Mouse (Mus musculus) cerebellum, postnatal 4 days (tissue): ENCODE measurements around the gene Gm3486.
"Not testable (repeated sequence)": the region's sequence is repeated elsewhere in the genome, so short reads cannot be mapped to it uniquely, and the experiment has no call there.

Source experiments
- DNase-seq, 2 experiments: peaks; one replicate each; pipeline ENCODE4 v3.0.0; 2022; ENCODE audit warnings: low spot score in 2 of 2, mixed read lengths in 1 of 2

The Gm3486 gene

GRCm38 (mm10) chr14:41489385-41489784 lies at the start of gene Gm3486:
TSS of gene Gm3486 (minus strand) at chr14:41489485.
- DNase-seq = not testable (repeated sequence)

- DNase-seq = not testable (repeated sequence)
Observed at GRCm38 (mm10) chr14:41524695-41525094, 35.4 kb upstream of the Gm3486 start.

- DNase-seq = not testable (repeated sequence)
Observed at GRCm38 (mm10) chr14:41520683-41521082, 31.4 kb upstream of the Gm3486 start.

GRCm38 (mm10) chr14:41453418-41453817 lies 35.9 kb downstream of the Gm3486 start, which contains the start of gene Gm7954:
TSS of gene Gm7954 (minus strand) at chr14:41453518.
- DNase-seq = not testable (repeated sequence)
